Mouse (Mus musculus) midbrain, embryonic 15.5 days (tissue): ENCODE measurements at regions not wholly inside any gene's neighbourhood (a gene's known extent, or its start where the extent isn't known, plus 50 kb on each side); places are given as distances from the start of the nearest gene placed in this dataset.
A peak's percentile ranks its signal among the peaks of the same experiment; 100 is the strongest.
"Not testable (repeated sequence)": the region's sequence is repeated elsewhere in the genome, so short reads cannot be mapped to it uniquely, and the experiment has no call there.

Experiments
- ATAC-seq: fragments of 200-750 bp; cut with Nextera tagmentation; replicated peaks from 2 replicates; pipeline ENCODE4 v1.8.0; 2017; ENCODE audit warnings: moderate TSS enrichment
- H3K27ac ChIP-seq: fragments of 300-500 bp; sonication (generic); 2 replicates; pipeline ENCODE4 v1.5.1; 2015; ENCODE audit warnings: mild to moderate bottlenecking, inconsistent platforms
- H3K27me3 ChIP-seq: fragments of 300-500 bp; sonication (generic); replicated peaks from 2 replicates; pipeline ENCODE4 v1.6.1; 2015; ENCODE audit warnings: inconsistent platforms
- H3K36me3 ChIP-seq: fragments of 300-500 bp; sonication (generic); replicated peaks from 2 replicates; pipeline ENCODE4 v1.6.1; 2015; ENCODE audit warnings: inconsistent platforms
- H3K4me1 ChIP-seq: fragments of 300-500 bp; sonication (generic); 2 replicates; pipeline ENCODE4 v1.6.1; 2015; ENCODE audit warnings: inconsistent platforms
- H3K4me2 ChIP-seq: fragments of 300-500 bp; sonication (generic); 2 replicates; pipeline ENCODE4 v1.6.1; 2015; ENCODE audit warnings: inconsistent platforms, mild to moderate bottlenecking, moderate library complexity
- H3K4me3 ChIP-seq: fragments of 300-500 bp; sonication (generic); 2 replicates; pipeline ENCODE4 v1.5.1; 2015; ENCODE audit warnings: mild to moderate bottlenecking, inconsistent platforms
- H3K9ac ChIP-seq: fragments of 300-500 bp; sonication (generic); 2 replicates; pipeline ENCODE4 v1.6.1; 2015; ENCODE audit warnings: mild to moderate bottlenecking, inconsistent platforms
- H3K9me3 ChIP-seq: fragments of 300-500 bp; sonication (generic); 2 replicates; pipeline ENCODE4 v1.6.1; 2016; ENCODE audit warnings: inconsistent platforms
- WGBS: fragments of 180-500 bp; shearing (Covaris S2); methylation state at CpG from one replicate; pipeline ENCODE4 v1.1.7; 2015; ENCODE audit warnings: mixed read lengths; 5-methylcytosine and 5-hydroxymethylcytosine counted together

- Histone ChIP-seq H3K9me3 (no peaks in the 10 kb centered on the region), H3K4me3 (no peak overlapping the region), H3K4me1 (no peaks in the 10 kb centered on the region), H3K4me2 (no peak overlapping the region), H3K36me3 (no peaks in the 10 kb centered on the region), H3K27ac (no peak overlapping the region), H3K27me3 (no peaks in the 10 kb centered on the region), H3K9ac (no peak overlapping the region)
- no peak for ATAC-seq
- 70% methylated on average over 9 of the region's 9 CpGs for WGBS
Observed at GRCm38 (mm10) chr5:129256136-129256535, 159.6 kb downstream of the Adgrd1 start.

GRCm38 (mm10) chr5:129257206-129257605, 160.7 kb downstream of the Adgrd1 start:
- Histone ChIP-seq H3K4me3 (no peak overlapping the region), H3K9me3 (no peaks in the 10 kb centered on the region), H3K27me3 (no peaks in the 10 kb centered on the region), H3K4me2 (no peak overlapping the region), H3K4me1 (no peaks in the 10 kb centered on the region), H3K9ac (no peak overlapping the region), H3K36me3 (no peaks in the 10 kb centered on the region), H3K27ac (no peak overlapping the region)
- no peak for ATAC-seq
- 66% methylated on average over 5 of the region's 5 CpGs for WGBS

GRCm38 (mm10) chr5:129260689-129261088, 164.1 kb downstream of the Adgrd1 start:
- Histone ChIP-seq H3K4me3 (no peak overlapping the region), H3K27me3 (no peaks in the 10 kb centered on the region), H3K27ac (no peak overlapping the region), H3K4me1 (peaks cover 4% of the 10 kb centered on the region; the same call in 1 of the 2 replicates), H3K36me3 (no peaks in the 10 kb centered on the region), H3K9ac (no peak overlapping the region), H3K9me3 (no peaks in the 10 kb centered on the region), H3K4me2 (no peak overlapping the region)
- 84% methylated on average over 9 of the region's 9 CpGs for WGBS
- no peak for ATAC-seq

GRCm38 (mm10) chr5:129263118-129263517, 166.6 kb downstream of the Adgrd1 start:
- H3K4me2 ChIP-seq: no peak overlapping the region
- H3K9ac ChIP-seq: no peak overlapping the region
- H3K27me3 ChIP-seq: no peaks in the 10 kb centered on the region
- no peaks in the 10 kb centered on the region for H3K9me3 ChIP-seq
- WGBS: 43% methylated on average over 9 of the region's 9 CpGs
- H3K27ac ChIP-seq: no peak overlapping the region
- no peak for ATAC-seq
- no peaks in the 10 kb centered on the region for H3K36me3 ChIP-seq
- H3K4me1 ChIP-seq: peaks cover 4% of the 10 kb centered on the region; the same call in 1 of the 2 replicates
- no peak overlapping the region for H3K4me3 ChIP-seq

- Histone ChIP-seq H3K4me2 (no peak overlapping the region), H3K36me3 (no peaks in the 10 kb centered on the region), H3K4me3 (no peak overlapping the region), H3K4me1 (peaks cover 4% of the 10 kb centered on the region; the same call in 1 of the 2 replicates), H3K27ac (no peak overlapping the region), H3K9me3 (no peaks in the 10 kb centered on the region), H3K27me3 (no peaks in the 10 kb centered on the region), H3K9ac (no peak overlapping the region)
- 94% methylated on average over 15 of the region's 15 CpGs for WGBS
- ATAC-seq: no peak
Observed at GRCm38 (mm10) chr5:129264363-129264762, 167.8 kb downstream of the Adgrd1 start.

GRCm38 (mm10) chr5:129268456-129268855, 171.9 kb downstream of the Adgrd1 start:
- 73% methylated on average over 9 of the region's 9 CpGs for WGBS
- Histone ChIP-seq H3K4me1 (peaks cover 9% of the 10 kb centered on the region), H3K9ac (no peak overlapping the region), H3K36me3 (no peaks in the 10 kb centered on the region), H3K4me2 (no peak overlapping the region), H3K27ac (no peak overlapping the region), H3K9me3 (no peaks in the 10 kb centered on the region), H3K27me3 (no peaks in the 10 kb centered on the region), H3K4me3 (no peak overlapping the region)
- ATAC-seq: no peak

- Histone ChIP-seq H3K4me2 (no peak overlapping the region), H3K36me3 (no peaks in the 10 kb centered on the region), H3K4me1 (peaks cover 8% of the 10 kb centered on the region), H3K27ac (no peak overlapping the region), H3K9me3 (no peaks in the 10 kb centered on the region), H3K27me3 (no peaks in the 10 kb centered on the region), H3K9ac (no peak overlapping the region), H3K4me3 (no peak overlapping the region)
- no peak for ATAC-seq
- WGBS: 31% methylated on average over 5 of the region's 5 CpGs
Observed at GRCm38 (mm10) chr5:129270051-129270472, 173.5 kb downstream of the Adgrd1 start.

GRCm38 (mm10) chr5:129281406-129281805, 184.9 kb downstream of the Adgrd1 start:
- 37% methylated on average over 2 of the region's 2 CpGs for WGBS
- no peak overlapping the region for H3K4me2 ChIP-seq
- no peak for ATAC-seq

GRCm38 (mm10) chr5:129282133-129282532, 185.6 kb downstream of the Adgrd1 start:
- ATAC-seq: no peak
- Histone ChIP-seq H3K9ac (no peak overlapping the region), H3K36me3 (no peaks in the 10 kb centered on the region), H3K27ac (peak overlapping the region; percentile 13; the same call in 1 of the 2 replicates), H3K4me2 (no peak overlapping the region), H3K27me3 (no peaks in the 10 kb centered on the region), H3K4me1 (peaks cover 16% of the 10 kb centered on the region), H3K4me3 (no peak overlapping the region), H3K9me3 (no peaks in the 10 kb centered on the region)
- 4% methylated on average over 8 of the region's 8 CpGs for WGBS

More at GRCm38 (mm10) chr5:129281406-129281805, 184.9 kb downstream of the Adgrd1 start:
- Histone ChIP-seq H3K27me3 (no peaks in the 10 kb centered on the region), H3K4me3 (no peak overlapping the region), H3K27ac (no peak overlapping the region), H3K9me3 (no peaks in the 10 kb centered on the region), H3K9ac (no peak overlapping the region), H3K4me1 (peaks cover 16% of the 10 kb centered on the region), H3K36me3 (no peaks in the 10 kb centered on the region)

- ATAC-seq: no peak
- Histone ChIP-seq H3K36me3 (no peaks in the 10 kb centered on the region), H3K27me3 (no peaks in the 10 kb centered on the region), H3K9me3 (no peaks in the 10 kb centered on the region), H3K9ac (no peak overlapping the region), H3K4me1 (peaks cover 16% of the 10 kb centered on the region), H3K4me2 (no peak overlapping the region), H3K4me3 (no peak overlapping the region), H3K27ac (no peak overlapping the region)
- WGBS: 18% methylated on average over 5 of the region's 5 CpGs
Observed at GRCm38 (mm10) chr5:129282826-129283225, 186.3 kb downstream of the Adgrd1 start.

GRCm38 (mm10) chr5:129287481-129287880, 190.9 kb downstream of the Adgrd1 start:
- 17% methylated on average over 8 of the region's 8 CpGs for WGBS
- no peak overlapping the region for H3K9ac ChIP-seq
- H3K4me2 ChIP-seq: no peak overlapping the region
- H3K4me3 ChIP-seq: no peak overlapping the region
- H3K36me3 ChIP-seq: no peaks in the 10 kb centered on the region
- no peaks in the 10 kb centered on the region for H3K27me3 ChIP-seq
- H3K4me1 ChIP-seq: peaks cover 3% of the 10 kb centered on the region; the same call in 1 of the 2 replicates
- no peak for ATAC-seq
- H3K9me3 ChIP-seq: no peaks in the 10 kb centered on the region
- no peak overlapping the region for H3K27ac ChIP-seq

- H3K9ac ChIP-seq, ATAC-seq, H3K4me3 ChIP-seq, H3K4me2 ChIP-seq, H3K4me1 ChIP-seq, H3K36me3 ChIP-seq, H3K27me3 ChIP-seq, H3K27ac ChIP-seq, H3K9me3 ChIP-seq: not testable (repeated sequence)
- WGBS: 55% methylated on average over 10 of the region's 10 CpGs
Observed at GRCm38 (mm10) chr5:129292821-129293220, 196.3 kb downstream of the Adgrd1 start.

GRCm38 (mm10) chr5:129294861-129295542, 198.5 kb downstream of the Adgrd1 start:
- not testable (repeated sequence) for H3K9me3 ChIP-seq, H3K9ac ChIP-seq, H3K4me1 ChIP-seq, H3K27ac ChIP-seq, ATAC-seq, H3K36me3 ChIP-seq, H3K27me3 ChIP-seq, H3K4me2 ChIP-seq, H3K4me3 ChIP-seq
- 73% methylated on average over 8 of the region's 8 CpGs for WGBS
